Mouse (Mus musculus) left cerebral cortex, postnatal 36 days (tissue): ENCODE measurements at regions not wholly inside any gene's neighbourhood (a gene's known extent, or its start where the extent isn't known, plus 50 kb on each side); places are given as distances from the start of the nearest gene placed in this dataset.
A peak's percentile ranks its signal among the peaks of the same experiment; 100 is the strongest.

Source experiments
- DNase-seq, 2 experiments: peaks; one replicate each; pipeline ENCODE4 v3.0.0; 2021 to 2022; ENCODE audit warnings: low spot score in 2 of 2, mixed read lengths in 1 of 2
- intact Hi-C: fragments of 180-260 bp; cut with DNase I; formaldehyde crosslinking; loops from one replicate; pipeline ENCODE4 v1.15.1; 2025

- intact Hi-C loops, result no loop called here
- DNase-seq, result no peak
Observed at GRCm38 (mm10) chrX:13014051-13014450, 57.2 kb upstream of the Usp9x start.

GRCm38 (mm10) chrX:13013086-13013485, 58.2 kb upstream of the Usp9x start:
- intact Hi-C loops, result no loop called here
- DNase-seq, result no peak

- intact Hi-C loops, result no loop called here
- no peak for DNase-seq
Observed at GRCm38 (mm10) chrX:12990777-12991176, 80.5 kb upstream of the Usp9x start.

- intact Hi-C loops, result no loop called here
- no peak for DNase-seq
Observed at GRCm38 (mm10) chrX:12977676-12978075, 93.6 kb upstream of the Usp9x start.

GRCm38 (mm10) chrX:12968979-12969746, 102.1 kb upstream of the Usp9x start:
- intact Hi-C loops, result no loop called here

GRCm38 (mm10) chrX:12959467-12960314, 111.6 kb upstream of the Usp9x start:
- intact Hi-C loops, result no loop called here
- no peak for DNase-seq

More at GRCm38 (mm10) chrX:12968979-12969746, 102.1 kb upstream of the Usp9x start:
- no peak for DNase-seq

- intact Hi-C loops, result no loop called here
- DNase-seq, result no peak
Observed at GRCm38 (mm10) chrX:12958873-12959272, 112.4 kb upstream of the Usp9x start.

GRCm38 (mm10) chrX:12950928-12951660, 120.2 kb upstream of the Usp9x start:
- intact Hi-C loops, result no loop called here
- peak; percentile 38 to 41 for DNase-seq

- intact Hi-C loops, result no loop called here
- no peak for DNase-seq
Observed at GRCm38 (mm10) chrX:12942451-12942850, 128.8 kb upstream of the Usp9x start.

GRCm38 (mm10) chrX:12936406-12937172, 134.7 kb upstream of the Usp9x start:
- intact Hi-C loops, result no loop called here
- DNase-seq, result peak; percentile 32 to 41

- intact Hi-C loops, result no loop called here
Observed at GRCm38 (mm10) chrX:12933294-12933807, 137.9 kb upstream of the Usp9x start.

GRCm38 (mm10) chrX:12930242-12930641, 141.1 kb upstream of the Usp9x start:
- DNase-seq, result no peak
- intact Hi-C loops, result no loop called here

More at GRCm38 (mm10) chrX:12933294-12933807, 137.9 kb upstream of the Usp9x start:
- DNase-seq, result no peak

GRCm38 (mm10) chrX:12927797-12928589, 143.3 kb upstream of the Usp9x start:
- no peak for DNase-seq
- intact Hi-C loops, result loop anchor here (10.0 kb wide), 1 partner anchor 147 kb away; the partner anchor contains the start of gene Usp9x

GRCm38 (mm10) chrX:12924705-12925644, 146.3 kb upstream of the Usp9x start:
- no peak for DNase-seq
- intact Hi-C loops, result loop anchor here (10.0 kb wide), 1 partner anchor 150 kb away; the partner anchor contains the start of gene Usp9x

GRCm38 (mm10) chrX:12919576-12919975, 151.7 kb upstream of the Usp9x start:
- no peak for DNase-seq
- intact Hi-C loops, result no loop called here

GRCm38 (mm10) chrX:12917105-12917504, 154.2 kb upstream of the Usp9x start:
- no peak for DNase-seq
- intact Hi-C loops, result no loop called here

GRCm38 (mm10) chrX:12916684-12917083, 154.6 kb upstream of the Usp9x start:
- DNase-seq, result no peak
- intact Hi-C loops, result no loop called here
